ENCODE assay signal across 9 mouse cellular contexts in the genomic region with DNA sequence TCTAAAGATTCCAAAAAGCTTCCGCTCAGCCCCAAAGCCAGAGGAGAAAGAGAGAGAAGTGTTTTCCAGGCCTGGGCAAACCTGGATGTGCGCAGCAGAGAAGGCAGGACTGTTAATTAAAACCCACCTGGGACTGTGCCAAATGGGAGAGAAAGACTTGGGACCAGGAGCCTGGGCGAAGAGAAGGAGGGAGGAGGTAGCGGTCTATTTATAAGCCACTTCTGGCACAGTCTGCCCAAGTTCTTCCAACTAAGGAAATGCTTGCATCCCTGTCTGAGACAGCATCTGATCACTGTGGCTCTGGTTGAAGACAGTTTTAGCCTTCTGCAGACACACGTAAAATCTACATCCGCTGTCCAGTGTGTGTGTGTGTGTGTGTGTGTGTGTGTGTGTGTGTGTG.
DNase-seq lines count a peak whose midpoint lies in the region; ATAC-seq and TF ChIP-seq lines count a peak whose summit lies in the region.
"Had no signal": no experiment of that assay in that cellular context is flagged by ENCODE, and none has a peak within 500 bp of the region (broad histone marks: within the 10 kb centered on the region; RNA-seq: fewer than 3 reads in every experiment).

No protein-coding gene starts in this region.

- H3K4me1 ChIP-seq in heart, embryonic 15.5 days (replicated peaks) = peaks cover 19% of the 10 kb centered on the region
- H3K4me1 ChIP-seq in heart, adult 2 months (ENCODE audit: control insufficient read depth, insufficient read depth, low read length) = no peaks in the 10 kb centered on the region

- no peaks in the 10 kb centered on the region for H3K79me2 ChIP-seq in heart, adult 2 months (replicated peaks; ENCODE audit: control insufficient read depth, insufficient read depth, low read length)

- H3K4me3 ChIP-seq in heart, embryonic 15.5 days = no peak overlapping the region
- no peak overlapping the region for H3K4me3 ChIP-seq in heart, adult 2 months

- DNase-seq in heart, adult 2 months = no peak
- DNase-seq in brain, embryonic 18.5 days (ENCODE audit: low read depth, low spot score) = peak; percentile 32
- DNase-seq in frontal cortex, postnatal 36 days (ENCODE audit: low spot score in 2 of 2) = peak; percentile 74 to 85
- DNase-seq in left cerebral cortex, postnatal 36 days (ENCODE audit: low spot score in 2 of 2) = peak; percentile 71 to 75
- no peak for DNase-seq in yolk sac, embryonic 10.5 days (ENCODE audit: low spot score)
- no peak for DNase-seq in spleen, postnatal 4 days (ENCODE audit: low spot score in 2 of 2)
- no peak for DNase-seq in natural killer cell, adult 2 months (ENCODE audit: low spot score in 2 of 2)

- 28% methylated on average over 6 of the region's 6 CpGs for WGBS in heart, embryonic 15.5 days
- WGBS in heart, adult 2 months = 34% methylated on average over 6 of the region's 6 CpGs

- TF ChIP-seq POLR2A in heart, adult 2 months (IDR thresholded peaks at IDR 0.05; ENCODE audit: insufficient read depth, low read depth, low read length) = no peak

- TF ChIP-seq CTCF in heart, adult 2 months (IDR thresholded peaks at IDR 0.05) = no peak

- no peaks in the 10 kb centered on the region for H3K36me3 ChIP-seq in heart, embryonic 15.5 days
- H3K36me3 ChIP-seq in heart, adult 2 months (ENCODE audit: control insufficient read depth, insufficient read depth, low read length) = no peaks in the 10 kb centered on the region
- H3K36me3 ChIP-seq: G1E had no signal

- no peaks in the 10 kb centered on the region for H3K9me3 ChIP-seq in heart, embryonic 15.5 days (replicated peaks)

- ATAC-seq in heart, embryonic 15.5 days (replicated peaks; ENCODE audit: insufficient number of reproducible peaks, insufficient read depth, low FRiP score, low read depth) = peak; percentile 79

- intact Hi-C loops in heart, adult 2 months (cut with DNase I) = no loop called here
- intact Hi-C loops in left cerebral cortex, postnatal 36 days (cut with DNase I) = no loop called here

- peak overlapping the region; percentile 79 for H3K27ac ChIP-seq in heart, embryonic 15.5 days
- no peak overlapping the region for H3K27ac ChIP-seq in heart, adult 2 months

- H3K27me3 ChIP-seq in heart, embryonic 15.5 days = no peaks in the 10 kb centered on the region
- no peaks in the 10 kb centered on the region for H3K27me3 ChIP-seq in heart, adult 2 months (ENCODE audit: control insufficient read depth, insufficient read depth, low read length)

- TF ChIP-seq EP300 in heart, adult 2 months (IDR thresholded peaks at IDR 0.05; ENCODE audit: insufficient read depth, low read depth, low read length) = no peak

- H3K9ac ChIP-seq in heart, embryonic 15.5 days = no peak overlapping the region
- no peak overlapping the region for H3K9ac ChIP-seq in heart, adult 2 months (ENCODE audit: low read depth, low read length)

- no peak overlapping the region; the same call in 1 of the 2 replicates for H3K4me2 ChIP-seq in heart, embryonic 15.5 days

Comparison
In these comparisons a context has a peak if more than half of its experiments do, and no peak if none do; other contexts are left out.
1. DNase-seq: peak in brain, embryonic 18.5 days (single experiment), frontal cortex, postnatal 36 days (2 of 2) and left cerebral cortex, postnatal 36 days (2 of 2); none in heart, adult 2 months (0 of 2), yolk sac, embryonic 10.5 days (single experiment), spleen, postnatal 4 days (0 of 2) and natural killer cell, adult 2 months (0 of 2).